Mouse (Mus musculus) kidney, adult 2 months (tissue): Measurements from ENCODE around the gene Chchd6.

Experiments used
- CTCF ChIP-seq: fragments of 200-500 bp; conservative IDR thresholded peaks from 2 replicates; pipeline ENCODE4 v1.5.1; 2011; ENCODE audit warnings: low read depth, mild to moderate bottlenecking, control low read depth, low read length, moderate library complexity, mixed read lengths; ENCODE audit not compliant: insufficient read depth, insufficient read length
- POLR2A ChIP-seq: fragments of 200-500 bp; IDR thresholded peaks from one replicate; pipeline ENCODE4 v1.6.1; 2011; ENCODE audit warnings: low read depth, low read length, control low read depth

GRCm38 (mm10) chr6:89490369-89490768, 105.1 kb downstream of the Chchd6 start:
- TF ChIP-seq CTCF (no peak), POLR2A (no peak)
